Mouse (Mus musculus): ENCODE data around the gene Gns.

Gene Gns

DNA sequence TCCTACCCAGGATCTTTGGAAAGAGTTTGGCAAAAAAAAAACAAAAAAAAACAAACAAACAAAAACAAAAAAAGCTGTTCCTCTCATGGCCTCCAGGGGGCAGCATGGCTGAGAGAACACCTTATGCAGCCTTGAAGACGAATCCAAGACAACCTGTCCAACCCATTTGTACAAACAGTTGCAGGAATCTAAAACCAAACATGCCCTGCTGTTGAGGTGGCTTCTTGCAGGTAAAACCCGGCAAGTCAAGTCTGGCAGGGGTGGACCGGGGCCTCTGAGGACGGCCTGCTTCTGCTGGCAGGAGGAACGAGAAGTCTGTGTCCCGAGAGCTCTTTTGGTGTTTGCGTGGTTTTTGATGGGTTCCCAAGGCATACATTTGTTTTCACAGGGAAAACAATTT, 44.8 kb downstream of the Gns start:
- DNase-seq, result no peak

DNA sequence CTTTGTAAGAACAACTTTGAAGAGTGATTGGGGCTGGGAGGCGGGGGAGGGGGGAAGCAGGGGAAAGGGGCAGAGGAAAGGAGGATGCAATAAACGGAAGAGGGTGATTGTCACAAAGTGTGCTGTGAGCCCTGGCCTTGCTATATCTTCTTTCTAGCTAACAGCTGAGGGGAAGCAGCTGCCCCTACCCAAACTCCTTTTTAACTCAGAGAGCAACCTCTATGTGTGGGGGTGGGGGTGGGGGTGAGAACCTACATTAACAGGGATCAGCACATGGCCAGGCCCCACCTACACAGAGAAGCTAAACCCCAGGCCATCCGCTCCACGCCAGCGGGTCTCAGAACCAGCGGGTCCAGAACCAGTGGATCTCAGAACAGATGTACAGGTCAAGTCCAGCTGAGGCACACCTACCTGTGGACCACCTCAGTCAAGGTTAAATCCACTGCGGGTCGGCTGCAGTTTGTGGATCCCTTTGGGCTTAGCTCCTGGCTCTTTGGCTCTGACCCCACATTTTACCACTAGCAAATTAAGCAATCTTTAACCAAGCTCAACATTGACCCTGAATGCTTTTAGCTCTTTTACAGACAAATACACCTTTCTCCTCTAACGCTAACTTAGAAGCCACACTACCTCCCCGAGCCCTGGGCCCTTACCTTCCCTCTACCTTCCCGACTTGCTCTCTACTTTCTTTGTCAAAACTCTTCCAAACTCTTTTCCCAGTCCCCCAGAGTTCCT, 47.0 kb downstream of the Gns start:
- DNase-seq, result no peak

DNA sequence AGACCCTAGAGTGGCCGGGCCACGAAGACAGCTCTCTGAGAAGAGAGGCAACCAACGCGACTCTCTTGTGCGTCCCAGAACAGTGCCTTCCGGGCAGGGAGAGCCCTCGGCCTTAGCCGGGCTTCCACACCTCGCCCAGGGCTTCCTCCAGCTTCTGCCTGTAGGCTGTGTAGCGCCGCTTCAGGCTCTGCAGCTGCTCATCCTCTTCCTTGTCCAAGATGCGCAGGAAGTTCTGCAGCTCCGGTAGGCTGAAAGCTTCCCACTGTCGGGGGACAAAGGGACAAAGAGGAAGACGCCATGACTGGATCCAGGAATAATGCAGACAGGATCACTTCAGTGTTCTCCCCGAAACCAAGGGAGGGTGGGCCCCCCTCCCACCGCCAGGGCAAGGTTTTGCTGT, 47.9 kb downstream of the Gns start:
- no peak for DNase-seq

DNA sequence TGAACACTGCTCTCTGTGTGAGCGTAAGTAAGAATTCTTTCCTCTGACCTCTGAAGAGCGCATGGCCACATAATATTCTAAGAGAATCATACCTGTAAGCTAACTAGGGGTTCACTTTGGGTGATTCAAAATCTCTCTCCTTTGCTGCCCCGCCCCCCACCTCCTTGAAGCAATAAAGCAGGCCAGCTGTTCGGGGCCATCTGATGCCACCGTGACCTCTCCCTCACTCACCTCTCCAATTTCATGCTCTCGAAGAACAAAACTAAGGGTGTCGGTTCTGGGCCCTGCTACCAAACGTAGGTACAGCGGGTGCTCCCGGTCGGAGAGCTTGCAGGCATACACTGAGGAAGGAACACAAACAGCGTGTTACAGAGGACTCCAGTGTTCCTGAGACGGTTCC, 49.2 kb downstream of the Gns start:
- DNase-seq, result no peak

DNA sequence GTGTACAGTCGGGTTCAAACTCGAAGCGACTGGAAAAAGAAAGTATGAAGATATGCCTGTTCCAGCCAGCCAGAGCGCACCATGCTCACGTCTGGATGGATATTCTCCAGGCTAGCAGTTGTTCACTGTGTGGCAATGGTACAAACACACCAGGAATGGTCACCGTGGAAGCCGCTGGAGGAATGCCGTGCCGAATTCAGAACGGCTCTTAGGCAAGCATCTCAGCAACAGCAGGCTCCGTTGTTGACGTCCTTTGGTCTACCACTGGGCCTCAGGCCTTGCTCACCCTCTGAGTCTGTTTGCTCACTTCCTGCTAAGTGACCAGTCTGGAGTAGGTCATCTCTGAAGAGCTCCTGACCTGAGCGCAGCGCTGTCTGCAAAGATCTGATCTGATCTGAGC, 53.9 kb downstream of the Gns start:
- no peak for DNase-seq

DNA sequence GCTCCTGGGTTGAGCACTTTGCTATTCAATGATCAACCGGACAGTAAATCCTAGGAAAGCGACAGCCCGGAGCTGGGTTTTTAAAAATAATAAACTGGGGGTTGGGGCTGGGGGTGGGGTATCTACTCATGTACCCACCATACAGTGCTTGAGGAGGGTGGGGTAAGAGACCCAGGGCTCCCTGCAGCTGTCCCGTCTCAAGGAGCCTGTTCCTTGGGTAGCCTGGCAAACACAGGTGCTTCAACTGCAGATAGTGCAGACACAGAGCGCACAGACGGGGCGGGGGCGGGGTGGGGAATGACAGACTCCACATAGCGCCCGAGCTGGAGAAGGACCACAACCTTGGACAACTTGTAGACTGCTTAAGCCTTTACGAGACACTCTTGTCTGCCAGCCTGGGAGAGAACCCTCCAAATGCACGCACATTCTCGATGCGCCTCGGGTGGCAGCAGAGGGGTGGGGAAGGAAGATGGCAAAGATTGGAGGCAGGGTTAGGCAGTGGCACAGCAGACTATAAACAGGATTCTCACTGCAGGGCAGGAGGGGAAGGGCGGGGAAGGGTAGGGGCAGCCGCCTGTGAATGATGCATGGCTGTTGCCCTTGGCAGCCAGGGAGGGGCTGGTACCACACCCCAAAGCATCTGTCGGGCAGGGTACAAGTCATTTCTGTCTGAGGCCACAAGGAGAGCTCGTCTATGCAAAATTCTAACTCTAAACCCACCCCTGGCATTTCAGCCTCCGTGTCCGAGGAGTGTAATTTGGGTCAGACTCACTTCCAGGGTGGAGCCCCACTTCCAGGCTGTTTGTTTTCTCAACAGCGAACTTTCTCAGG, 55.0 kb downstream of the Gns start:
- DNase-seq, result no peak

- no peak for DNase-seq
Measured at GRCm38 (mm10) chr10:121421023-121421422, 56.1 kb downstream of the Gns start.

DNA sequence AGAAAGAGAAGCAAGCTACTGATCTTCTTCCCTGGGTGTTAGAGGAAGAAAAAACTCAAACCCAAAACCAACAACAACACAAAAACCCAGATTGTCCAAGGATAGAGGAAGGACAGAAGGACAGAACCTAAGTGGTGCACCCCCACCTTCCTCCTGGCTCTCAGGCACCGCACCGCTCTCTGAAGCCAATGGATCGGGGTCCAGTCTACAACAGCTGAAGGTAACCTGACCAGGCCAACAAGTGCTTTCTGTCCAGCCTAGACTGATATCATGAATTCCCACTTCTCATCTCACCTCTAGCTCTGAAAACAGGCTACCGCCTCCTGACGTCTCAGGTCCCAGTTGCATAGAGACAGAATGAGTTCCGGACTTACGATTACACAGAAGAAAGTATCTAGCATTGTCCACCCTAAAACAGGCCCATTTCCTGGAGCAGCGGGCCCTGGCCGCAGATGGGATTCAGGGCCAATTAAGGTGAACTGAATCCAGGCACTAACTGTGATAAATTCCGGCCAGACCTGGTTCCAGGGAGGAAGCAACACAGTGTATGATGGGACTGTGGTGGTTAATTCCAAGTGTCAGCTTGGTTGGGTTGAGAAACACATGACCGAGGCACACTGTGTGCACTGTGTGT, 56.9 kb downstream of the Gns start:
- DNase-seq, result no peak

DNA sequence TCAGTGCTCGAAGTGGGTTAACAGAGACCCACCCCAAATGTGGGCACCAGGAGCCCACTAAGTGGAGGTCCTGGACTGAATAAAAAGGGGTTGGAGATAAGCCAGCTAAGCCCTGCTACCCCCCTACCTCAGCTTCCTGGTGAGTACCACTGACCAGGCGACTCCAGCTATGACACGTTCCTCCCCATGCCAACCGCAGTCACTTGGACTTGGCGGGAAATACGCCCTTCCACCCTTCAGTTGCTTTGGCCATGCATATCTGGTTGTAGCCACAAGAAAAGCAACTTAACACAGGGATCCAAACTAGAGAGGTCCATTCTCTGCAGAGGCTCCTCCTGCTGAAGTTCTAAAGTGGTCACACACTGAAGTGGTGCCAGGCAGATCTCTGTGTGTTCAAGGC, 57.4 kb downstream of the Gns start:
- no peak for DNase-seq

- DNase-seq, result no peak
Measured at GRCm38 (mm10) chr10:121423541-121424349, 58.9 kb downstream of the Gns start.

DNA sequence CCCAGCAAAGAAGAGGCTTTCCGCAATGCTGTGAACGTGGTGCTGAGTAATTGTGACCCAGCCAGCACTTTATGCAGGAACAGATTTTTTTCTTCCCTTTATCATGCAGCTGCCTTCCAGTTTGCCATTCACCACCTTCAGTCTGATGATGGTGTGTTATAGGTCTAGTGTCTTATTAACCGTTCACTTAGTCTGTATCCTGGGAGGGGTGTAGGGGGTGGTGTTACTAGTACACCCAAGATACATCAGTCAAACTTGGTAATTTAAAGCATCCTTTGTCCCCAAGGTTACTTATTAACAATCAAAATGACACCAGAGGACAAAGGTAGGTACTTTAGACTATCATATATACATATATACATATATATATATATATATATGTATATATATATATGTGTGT, 59.6 kb downstream of the Gns start:
- DNase-seq, result no peak

GRCm38 (mm10) chr10:121425079-121425478, 60.2 kb downstream of the Gns start:
- DNase-seq, result no peak

GRCm38 (mm10) chr10:121425506-121426025, 60.7 kb downstream of the Gns start:
- no peak for DNase-seq

DNA sequence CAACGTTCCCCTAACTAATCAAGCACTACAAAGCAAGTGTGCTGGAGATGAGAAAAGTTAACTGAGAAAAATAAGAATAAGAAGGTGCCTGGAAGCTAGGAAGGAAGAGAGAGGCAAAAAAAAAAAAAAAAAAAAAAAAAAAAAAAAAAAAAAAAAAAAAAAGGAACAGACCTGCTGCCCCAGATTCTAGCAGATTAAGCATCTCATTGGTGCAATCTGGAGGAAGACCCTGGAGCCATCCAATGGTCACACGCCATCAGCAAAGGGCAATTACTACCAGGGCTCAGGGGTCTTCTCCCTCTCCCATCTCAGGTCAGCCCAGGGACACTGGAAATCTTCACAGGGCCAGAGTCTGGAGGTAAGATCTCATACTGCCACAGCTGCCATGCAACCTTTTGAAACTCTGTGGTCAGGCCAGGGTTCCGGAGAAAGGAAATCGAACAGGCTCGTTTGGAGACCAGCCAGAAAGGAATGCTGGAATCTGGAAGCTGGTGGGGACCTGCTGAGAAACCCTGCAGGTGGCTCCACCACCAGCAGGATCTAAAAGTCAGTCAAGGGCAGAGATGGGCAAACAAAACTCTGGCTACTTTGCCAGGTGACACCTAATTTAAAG, 61.7 kb downstream of the Gns start:
- no peak for DNase-seq

DNA sequence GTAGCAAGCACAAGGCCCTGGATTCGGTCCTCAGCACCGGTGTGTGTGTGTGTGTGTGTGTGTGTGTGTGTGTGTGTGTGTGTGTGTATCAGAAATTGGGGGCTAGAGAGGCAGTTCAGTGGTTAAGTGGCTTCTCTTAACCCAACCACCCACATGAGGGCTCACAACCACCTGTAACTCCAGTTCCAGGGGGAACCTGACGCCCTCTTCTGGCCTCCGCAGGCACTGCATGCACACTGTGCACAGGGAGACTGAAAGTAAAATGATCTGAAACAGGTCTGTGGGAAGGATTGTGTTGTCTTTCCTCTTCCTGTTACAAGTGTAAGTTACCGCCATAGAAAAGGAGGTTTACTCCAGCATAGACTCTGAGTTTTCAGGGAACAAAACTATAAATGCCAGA, 62.2 kb downstream of the Gns start:
- DNase-seq, result peak; percentile 48

DNA sequence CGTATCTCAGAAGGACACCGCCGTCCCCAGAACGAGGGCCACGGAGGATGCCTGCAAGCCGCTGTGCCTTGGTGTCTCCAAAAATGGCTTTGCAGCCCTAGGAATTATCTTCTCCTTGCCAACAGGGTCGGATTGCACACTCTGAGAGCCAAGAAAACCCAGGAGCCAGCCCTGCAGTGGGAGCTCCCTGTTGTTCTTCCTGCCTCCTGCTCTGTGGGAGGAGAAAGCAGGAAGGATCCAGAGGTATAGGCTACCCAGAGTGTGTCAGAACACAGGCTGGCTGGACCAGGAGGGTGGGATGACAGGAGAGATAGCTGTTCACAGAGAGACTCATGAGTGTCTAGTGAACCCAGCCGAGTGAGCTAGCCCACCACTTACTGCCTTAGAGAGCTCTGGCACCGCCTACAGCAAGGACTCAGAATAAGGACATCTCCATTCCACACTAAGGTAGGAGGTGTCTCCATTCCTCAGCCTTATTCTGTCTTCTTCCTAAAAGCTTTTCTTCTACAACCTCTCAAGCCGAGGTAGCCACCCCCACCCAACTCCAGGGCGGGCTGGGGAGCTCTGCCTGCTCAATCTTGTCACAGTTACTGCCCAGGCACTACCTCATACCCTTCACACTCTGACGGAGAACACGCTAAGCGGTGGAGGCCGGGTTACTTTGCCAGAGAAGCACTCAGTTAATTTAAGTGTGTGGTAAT, 63.3 kb downstream of the Gns start:
- DNase-seq, result no peak

DNA sequence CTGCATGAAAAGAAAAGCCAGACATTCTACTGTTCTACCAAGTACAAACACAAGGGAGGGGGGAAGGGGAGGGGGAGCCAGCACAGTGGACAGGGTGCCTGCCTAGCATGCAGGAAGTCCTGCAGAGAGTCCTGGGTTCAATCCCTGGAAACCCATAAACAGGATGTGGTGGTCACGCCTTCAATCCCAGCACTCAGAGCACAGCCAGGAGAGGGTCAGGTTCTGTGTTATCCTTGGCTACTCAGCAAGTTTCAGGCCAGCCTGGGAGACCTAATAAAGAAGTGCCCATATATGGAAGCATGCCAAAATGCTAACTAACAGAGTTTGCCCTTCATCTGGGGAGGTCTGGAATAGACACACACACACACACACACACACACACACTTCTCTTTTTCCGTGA, 64.2 kb downstream of the Gns start:
- no peak for DNase-seq

- DNase-seq, result no peak
Measured at GRCm38 (mm10) chr10:121429581-121429980, 64.7 kb downstream of the Gns start.

DNA sequence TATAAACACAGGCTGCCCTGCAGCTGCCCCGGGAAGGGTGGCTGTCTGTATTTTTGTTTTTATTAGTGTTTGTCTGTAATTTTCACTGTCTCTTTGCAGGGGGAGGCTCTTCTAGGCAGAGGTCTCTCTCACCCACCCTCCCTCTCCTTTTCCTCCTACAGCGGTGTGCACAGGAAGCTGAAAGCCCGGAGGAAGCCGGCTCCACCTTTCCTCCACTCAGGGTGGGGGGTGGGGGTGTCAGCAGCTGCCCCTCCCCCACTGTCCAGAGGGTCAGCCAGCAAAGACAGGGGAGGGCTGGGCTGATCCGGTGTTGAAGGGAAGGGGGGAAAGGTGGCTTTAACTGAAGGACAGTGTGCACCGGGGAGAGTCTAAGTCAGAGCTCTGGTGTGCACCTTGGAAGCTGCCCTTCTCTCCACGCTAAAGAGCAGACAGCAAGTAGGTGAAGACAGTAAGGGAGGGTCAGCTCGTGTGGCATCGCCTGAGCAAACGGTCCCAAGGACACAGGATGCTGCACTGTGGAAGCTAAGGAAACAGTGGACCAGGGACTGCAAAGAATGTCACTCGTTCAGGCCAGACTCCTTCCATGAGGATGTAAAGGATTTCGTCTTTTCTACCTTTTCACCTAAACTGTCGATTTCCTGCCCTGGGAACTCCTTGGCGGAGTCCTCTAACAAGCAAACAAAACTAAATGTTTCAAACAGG, 65.2 kb downstream of the Gns start:
- DNase-seq, result no peak

GRCm38 (mm10) chr10:121430764-121431540, 66.1 kb downstream of the Gns start:
- no peak for DNase-seq
